Mouse (Mus musculus): ENCODE measurements around the gene Dop1b. TPM values are rescaled to one million over a fixed set of nuclear protein-coding genes. Genes with fewer than 3 reads are reported as not detected.
"Not testable (repeated sequence)": the region's sequence is repeated elsewhere in the genome, so short reads cannot be mapped to it uniquely, and the experiment has no call there.

Dop1b gene
- polyA plus RNA-seq, 2 experiments: 13.0 to 18.9 TPM

DNA sequence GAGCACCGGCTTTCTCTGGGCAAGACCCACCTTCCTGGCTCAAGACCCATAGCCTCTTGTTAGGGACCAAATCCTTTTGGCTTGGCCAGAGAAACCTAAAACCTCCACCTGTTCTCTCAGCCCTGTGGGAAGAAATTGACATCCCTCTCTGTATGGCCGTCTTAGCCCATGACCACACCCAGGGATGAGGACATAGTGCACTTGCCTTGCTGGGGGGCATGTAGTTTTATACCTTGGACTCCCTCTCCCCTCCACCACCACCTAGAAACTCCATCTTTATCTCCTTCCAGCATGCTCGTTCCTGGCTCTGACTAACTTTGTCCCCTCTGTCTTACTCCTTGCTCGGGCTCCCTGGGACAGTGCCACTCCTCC is 107.6 kb downstream of the Dop1b start:
- WGBS: 50% methylated on average over 4 of the region's 4 CpGs
- ATAC-seq (ENCODE audit: low FRiP score, low read depth) (no peak), DNase-seq (ENCODE audit: low spot score) (no peak)
- Histone ChIP-seq H3K9ac (ENCODE audit: low read depth, low read length, severe bottlenecking) (no peak overlapping the region), H3K4me1 (ENCODE audit: control insufficient read depth, insufficient read depth, low read length) (peaks cover 5% of the 10 kb centered on the region; the same call in 1 of the 2 replicates), H3K27ac (replicated peaks; ENCODE audit: low read depth, low read length) (no peak overlapping the region), H3K9me3 (ENCODE audit: control insufficient read depth, low read length) (peaks cover 9% of the 10 kb centered on the region; the same call in 1 of the 2 replicates), H3K36me3 (ENCODE audit: control insufficient read depth, insufficient read depth, low read length) (no peaks in the 10 kb centered on the region), H3K4me3 (replicated peaks; ENCODE audit: low read length) (no peak overlapping the region), H3K27me3 (ENCODE audit: control insufficient read depth, insufficient read depth, low read length) (no peaks in the 10 kb centered on the region), H3K4me2 (replicated peaks; ENCODE audit: low read depth, low read length, severe bottlenecking) (no peak overlapping the region)
- TF ChIP-seq POLR2A (IDR thresholded peaks at IDR 0.05; ENCODE audit: borderline replicate concordance, extremely low read depth, insufficient read depth, insufficient read length): no peak

DNA sequence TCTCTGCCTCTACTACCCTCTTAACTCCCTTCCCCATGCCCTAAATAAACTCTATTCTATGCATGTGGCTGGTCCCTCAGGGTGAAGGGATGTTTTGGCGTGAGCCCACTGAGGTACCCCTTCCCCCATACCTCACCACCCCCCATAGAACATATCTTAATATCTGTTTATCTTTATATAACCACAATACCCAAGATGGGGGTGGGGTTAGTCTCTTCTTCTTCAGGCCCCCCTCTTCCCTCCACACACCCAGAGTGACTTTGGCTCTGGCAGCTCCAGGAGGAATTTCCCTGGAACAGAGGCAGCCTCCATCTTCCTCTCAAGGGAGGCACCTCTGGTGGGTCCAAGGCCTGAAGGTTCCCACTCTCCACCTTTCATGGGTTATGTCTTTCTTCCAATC is 108.3 kb downstream of the Dop1b start:
- peaks cover 9% of the 10 kb centered on the region; the same call in 1 of the 2 replicates for H3K9me3 ChIP-seq (ENCODE audit: control insufficient read depth, low read length)
- H3K4me1 ChIP-seq (ENCODE audit: control insufficient read depth, insufficient read depth, low read length): peaks cover 5% of the 10 kb centered on the region; the same call in 1 of the 2 replicates
- ATAC-seq (ENCODE audit: low FRiP score, low read depth) (no peak), DNase-seq (ENCODE audit: low spot score) (no peak)
- H3K36me3 ChIP-seq (ENCODE audit: control insufficient read depth, insufficient read depth, low read length): no peaks in the 10 kb centered on the region
- no peaks in the 10 kb centered on the region for H3K27me3 ChIP-seq (ENCODE audit: control insufficient read depth, insufficient read depth, low read length)
- no peak overlapping the region for H3K9ac ChIP-seq (ENCODE audit: low read depth, low read length, severe bottlenecking)
- 81% methylated on average over 1 of the region's 1 CpGs for WGBS
- H3K27ac ChIP-seq (replicated peaks; ENCODE audit: low read depth, low read length): no peak overlapping the region
- H3K4me3 ChIP-seq (replicated peaks; ENCODE audit: low read length): no peak overlapping the region
- no peak for TF ChIP-seq POLR2A (IDR thresholded peaks at IDR 0.05; ENCODE audit: borderline replicate concordance, extremely low read depth, insufficient read depth, insufficient read length)
- no peak overlapping the region for H3K4me2 ChIP-seq (replicated peaks; ENCODE audit: low read depth, low read length, severe bottlenecking)

DNA sequence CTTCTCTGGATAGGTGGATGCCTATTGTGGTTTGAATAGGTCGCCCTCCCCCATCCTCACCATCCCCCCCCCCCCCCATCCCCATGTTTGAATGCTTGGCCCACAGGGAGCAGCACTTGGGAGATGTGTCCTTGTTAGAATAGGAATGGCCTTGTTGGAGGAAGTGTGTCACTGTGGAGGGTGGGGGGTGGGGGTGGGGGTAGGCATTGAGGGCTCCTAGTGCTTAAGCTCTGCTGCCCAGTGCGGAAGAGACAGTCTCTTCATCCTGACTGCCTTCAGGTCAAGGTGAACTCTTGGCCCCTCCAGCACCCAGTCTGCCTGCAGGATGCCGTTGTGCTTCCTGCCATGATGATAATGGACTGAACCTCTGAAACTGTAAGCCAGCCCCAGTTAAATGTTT is 110.0 kb downstream of the Dop1b start:
- H3K27me3 ChIP-seq (ENCODE audit: control insufficient read depth, insufficient read depth, low read length): no peaks in the 10 kb centered on the region
- DNase-seq (ENCODE audit: low spot score) (no peak), ATAC-seq (ENCODE audit: low FRiP score, low read depth) (no peak)
- no peaks in the 10 kb centered on the region for H3K4me1 ChIP-seq (ENCODE audit: control insufficient read depth, insufficient read depth, low read length)
- peaks cover 9% of the 10 kb centered on the region; the same call in 1 of the 2 replicates for H3K9me3 ChIP-seq (ENCODE audit: control insufficient read depth, low read length)
- TF ChIP-seq POLR2A (IDR thresholded peaks at IDR 0.05; ENCODE audit: borderline replicate concordance, extremely low read depth, insufficient read depth, insufficient read length): no peak
- no peak overlapping the region for H3K9ac ChIP-seq (ENCODE audit: low read depth, low read length, severe bottlenecking)
- H3K4me3 ChIP-seq (replicated peaks; ENCODE audit: low read length): no peak overlapping the region
- H3K4me2 ChIP-seq (replicated peaks; ENCODE audit: low read depth, low read length, severe bottlenecking): no peak overlapping the region
- 91% methylated on average over 3 of the region's 3 CpGs for WGBS
- H3K27ac ChIP-seq (replicated peaks; ENCODE audit: low read depth, low read length): no peak overlapping the region
- no peaks in the 10 kb centered on the region for H3K36me3 ChIP-seq (ENCODE audit: control insufficient read depth, insufficient read depth, low read length)

GRCm38 (mm10) chr16:93822433-93823225 is 110.9 kb downstream of the Dop1b start:
- not testable (repeated sequence) for H3K36me3 ChIP-seq (ENCODE audit: control insufficient read depth, insufficient read depth, low read length); H3K9ac ChIP-seq (ENCODE audit: low read depth, low read length, severe bottlenecking); DNase-seq (ENCODE audit: low spot score); ATAC-seq (ENCODE audit: low FRiP score, low read depth); H3K27me3 ChIP-seq (ENCODE audit: control insufficient read depth, insufficient read depth, low read length); H3K9me3 ChIP-seq (ENCODE audit: control insufficient read depth, low read length); H3K27ac ChIP-seq (replicated peaks; ENCODE audit: low read depth, low read length); H3K4me3 ChIP-seq (replicated peaks; ENCODE audit: low read length); H3K4me2 ChIP-seq (replicated peaks; ENCODE audit: low read depth, low read length, severe bottlenecking); H3K4me1 ChIP-seq (ENCODE audit: control insufficient read depth, insufficient read depth, low read length)
- 85% methylated on average over 4 of the region's 8 CpGs for WGBS

DNA sequence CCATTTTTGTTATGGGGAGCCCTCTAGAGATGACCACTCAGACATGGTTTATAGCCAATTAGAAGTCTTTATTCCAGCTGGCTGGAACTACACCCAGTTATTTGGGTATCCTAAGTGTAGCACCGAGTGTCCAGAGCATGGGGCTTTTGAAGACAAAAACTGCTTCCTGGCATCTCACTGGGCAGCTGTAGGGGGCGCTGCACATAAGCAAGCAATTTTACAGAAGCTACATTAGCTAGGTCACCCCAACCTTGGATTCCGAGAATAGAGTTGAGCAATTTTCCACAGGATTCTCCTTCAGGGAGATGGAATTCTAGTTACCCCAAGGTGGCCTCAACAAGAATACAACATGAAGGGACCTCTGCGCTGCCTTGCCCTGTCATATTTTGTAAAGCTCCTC is 113.1 kb downstream of the Dop1b start:
- Histone ChIP-seq H3K4me1 (ENCODE audit: control insufficient read depth, insufficient read depth, low read length) (no peaks in the 10 kb centered on the region), H3K9ac (ENCODE audit: low read depth, low read length, severe bottlenecking) (no peak overlapping the region), H3K36me3 (ENCODE audit: control insufficient read depth, insufficient read depth, low read length) (no peaks in the 10 kb centered on the region), H3K4me2 (replicated peaks; ENCODE audit: low read depth, low read length, severe bottlenecking) (no peak overlapping the region), H3K27me3 (ENCODE audit: control insufficient read depth, insufficient read depth, low read length) (no peaks in the 10 kb centered on the region), H3K27ac (replicated peaks; ENCODE audit: low read depth, low read length) (no peak overlapping the region), H3K9me3 (ENCODE audit: control insufficient read depth, low read length) (peaks cover 9% of the 10 kb centered on the region; the same call in 1 of the 2 replicates), H3K4me3 (replicated peaks; ENCODE audit: low read length) (no peak overlapping the region)
- no peak for ATAC-seq (ENCODE audit: low FRiP score, low read depth)
- TF ChIP-seq POLR2A (IDR thresholded peaks at IDR 0.05; ENCODE audit: borderline replicate concordance, extremely low read depth, insufficient read depth, insufficient read length): no peak
- no peak for DNase-seq (ENCODE audit: low spot score)
- WGBS: 85% methylated on average over 4 of the region's 4 CpGs
